Mouse (Mus musculus): ENCODE measurements at regions not wholly inside any gene's neighbourhood (a gene's known extent, or its start where the extent isn't known, plus 50 kb on each side); places are given as distances from the start of the nearest gene placed in this dataset.

DNA sequence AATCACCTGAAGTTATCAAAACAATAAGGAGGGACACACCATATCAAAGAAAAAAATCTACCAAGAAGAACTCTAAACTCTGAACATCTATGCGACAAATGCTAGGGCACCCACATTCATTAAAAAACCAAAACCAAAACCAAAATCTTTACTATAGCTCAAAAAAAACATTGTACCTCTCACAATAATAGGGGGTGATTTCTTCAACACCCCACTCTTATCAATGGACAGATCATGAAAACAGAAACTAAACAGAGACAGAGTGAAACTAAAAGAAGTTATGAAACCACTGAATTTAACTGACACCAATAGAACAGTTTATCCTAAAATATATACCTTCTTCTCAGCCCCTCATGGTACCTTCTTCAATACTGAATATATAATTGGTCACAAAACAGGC lies 1314.5 kb upstream of the Gm7489 start:
- DNase-seq (ENCODE audit: low spot score in 2 of 2) = no peak

DNA sequence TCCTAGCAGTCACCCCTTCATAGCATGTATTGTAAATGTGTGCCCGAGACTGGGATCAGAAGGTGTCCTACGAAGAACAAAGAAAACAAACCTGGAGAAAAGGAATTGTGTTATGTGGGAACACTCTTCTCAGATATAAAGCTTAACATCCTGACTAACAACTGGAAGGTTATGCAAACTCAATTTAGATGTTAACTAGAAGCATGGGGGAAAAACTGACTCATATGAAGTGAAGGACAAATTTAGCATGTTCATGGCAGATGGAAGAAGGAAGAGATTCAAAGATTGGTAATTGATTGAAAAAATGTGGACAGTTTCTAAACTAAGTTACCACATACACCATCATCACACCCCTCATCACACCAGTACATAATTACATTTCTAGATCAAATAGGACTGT lies 1307.1 kb upstream of the Gm7489 start:
- DNase-seq (ENCODE audit: low spot score in 2 of 2) = no peak

DNA sequence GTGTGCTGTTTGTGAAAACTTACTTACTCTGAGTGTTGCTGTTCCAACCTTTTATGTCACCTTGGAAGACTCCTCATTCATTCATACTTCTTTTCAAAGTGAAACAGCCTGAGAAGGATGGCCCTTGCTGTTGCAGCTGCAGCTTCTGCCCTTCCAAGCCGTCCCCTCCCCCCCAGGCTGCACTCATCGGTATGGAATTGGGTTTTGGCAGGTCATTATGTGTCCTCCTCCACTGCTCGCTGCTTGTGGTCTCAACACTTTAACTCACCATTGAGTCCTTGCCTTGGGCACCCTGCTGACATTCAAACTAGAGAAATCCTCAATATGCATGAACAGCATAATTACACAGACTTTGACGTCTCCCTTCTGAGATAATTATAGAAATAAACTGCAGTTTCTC lies 1295.3 kb upstream of the Gm7489 start:
- DNase-seq (ENCODE audit: low spot score in 2 of 2) = no peak

DNA sequence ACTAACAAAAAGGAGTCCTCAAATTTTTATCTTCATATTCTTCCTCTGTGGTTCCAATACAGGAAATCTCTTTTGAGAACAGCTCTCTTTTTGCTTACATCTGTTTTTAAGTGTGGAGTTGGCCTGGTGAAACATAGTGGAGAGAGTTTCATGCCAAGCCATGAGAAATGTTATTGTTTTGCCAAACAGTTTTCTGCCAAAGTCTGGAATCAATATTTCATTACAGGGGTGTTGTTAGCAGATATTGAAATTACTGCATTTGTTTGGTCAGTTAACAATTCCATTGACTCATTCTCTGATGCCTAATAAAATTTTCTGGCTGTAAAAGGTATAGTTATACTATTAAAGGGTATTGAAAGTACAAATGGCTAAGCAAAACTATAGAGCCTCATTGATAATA lies 1285.2 kb upstream of the Gm7489 start:
- no peak for DNase-seq (ENCODE audit: low spot score in 2 of 2)

DNA sequence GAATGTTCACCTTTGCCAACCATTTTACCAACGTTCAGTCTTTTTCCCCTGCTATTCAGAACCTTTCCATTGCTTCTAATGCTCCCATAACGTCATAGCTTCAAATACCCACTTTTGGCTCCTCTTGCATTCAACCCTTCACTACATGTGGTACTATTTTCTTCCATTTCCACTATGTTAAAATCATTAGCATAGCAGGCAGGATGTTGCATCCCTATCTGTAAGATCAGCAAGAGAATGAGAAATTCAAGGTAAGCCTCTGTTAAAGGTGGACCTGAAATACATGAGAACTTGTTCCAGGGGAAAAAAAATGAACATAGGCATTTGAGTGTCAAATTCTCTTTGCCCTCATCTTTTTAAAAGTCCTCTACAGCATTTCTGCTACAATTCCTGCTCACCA lies 1284.7 kb upstream of the Gm7489 start:
- no peak for DNase-seq (ENCODE audit: low spot score in 2 of 2)

DNA sequence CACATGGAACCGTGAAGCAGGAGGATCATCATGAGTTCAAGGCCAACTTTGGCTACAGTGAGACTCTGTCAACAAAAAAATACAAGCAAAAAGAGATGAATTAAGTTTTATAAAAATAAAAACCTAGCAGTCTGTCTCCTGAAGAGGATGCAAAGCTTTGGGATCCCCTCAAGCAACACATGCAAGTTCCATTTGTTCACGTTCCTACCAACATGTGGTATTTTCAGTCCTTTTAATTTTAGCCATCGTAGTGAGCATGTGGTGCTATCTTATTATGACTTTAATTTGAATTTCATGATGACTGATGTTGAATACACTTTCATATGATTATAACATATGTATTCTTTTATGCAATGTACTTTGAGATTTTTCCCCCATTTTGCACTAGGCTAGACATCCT lies 1244.9 kb upstream of the Gm7489 start:
- no peak for DNase-seq (ENCODE audit: low spot score in 2 of 2)

DNA sequence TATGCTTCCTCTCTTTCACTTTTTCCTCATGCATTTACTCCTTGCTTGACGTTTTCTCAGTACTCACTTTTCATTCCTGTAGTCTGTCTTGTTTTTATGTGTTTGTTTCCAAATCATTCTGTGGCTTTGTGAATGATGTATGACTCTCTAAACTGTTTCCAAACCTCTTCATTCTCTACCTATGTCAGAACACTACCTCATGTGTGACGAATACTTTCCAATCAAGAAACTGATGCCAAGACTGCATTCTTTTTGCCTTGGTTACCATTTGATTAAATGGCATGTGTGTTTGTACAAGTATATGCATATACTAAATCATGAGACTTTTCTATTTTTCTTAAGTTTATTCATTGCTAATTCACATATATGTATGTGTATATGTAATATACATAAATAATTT lies 1238.7 kb upstream of the Gm7489 start:
- no peak for DNase-seq (ENCODE audit: low spot score in 2 of 2)

DNA sequence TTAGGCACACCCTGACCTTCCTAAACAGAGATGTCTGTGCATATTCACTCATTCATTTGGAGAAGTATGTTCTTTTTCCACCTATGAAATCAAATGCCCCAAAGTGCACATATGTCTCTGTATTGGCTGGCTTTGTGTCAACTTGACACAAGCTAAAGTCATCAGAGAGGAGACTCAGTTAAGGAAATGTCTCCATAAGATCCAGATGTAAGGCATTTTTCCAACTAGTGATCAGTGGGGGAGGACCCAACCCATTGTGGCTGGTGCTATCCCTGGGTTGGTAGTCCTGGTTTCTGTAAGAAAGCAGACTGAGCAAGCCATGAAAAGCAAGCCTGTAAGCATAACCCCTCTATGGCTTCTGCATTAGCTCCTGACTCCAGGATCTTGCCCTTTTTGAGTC lies 1226.8 kb upstream of the Gm7489 start:
- no peak for DNase-seq (ENCODE audit: low spot score in 2 of 2)
